Mouse (Mus musculus) forebrain, embryonic 11.5 days (tissue): Measurements from ENCODE around the gene Tspan32. TPM values are rescaled to one million over a fixed set of nuclear protein-coding genes. Genes with fewer than 3 reads are reported as not detected.

ENCODE experiments used
- ATAC-seq: fragments of 200-750 bp; cut with Nextera tagmentation; replicated peaks from 2 replicates; pipeline ENCODE4 v1.8.0; 2017; ENCODE audit warnings: moderate TSS enrichment; ENCODE audit not compliant: low FRiP score
- DNase-seq: peaks from one replicate; pipeline ENCODE4 v3.0.0-alpha.2; 2017; ENCODE audit warnings: low spot score
- H3K27ac ChIP-seq: fragments of 300-500 bp; sonication (generic); 2 replicates; pipeline ENCODE4 v1.5.1; 2014; ENCODE audit warnings: low read depth, low read length
- H3K27me3 ChIP-seq: fragments of 300-500 bp; sonication (generic); 2 replicates; pipeline ENCODE4 v1.6.1; 2014; ENCODE audit warnings: mild to moderate bottlenecking, low read length, mixed read lengths; ENCODE audit not compliant: control insufficient read depth, insufficient read depth
- H3K36me3 ChIP-seq: fragments of 300-500 bp; sonication (generic); 2 replicates; pipeline ENCODE4 v1.6.1; 2014; ENCODE audit warnings: mild to moderate bottlenecking, low read length, moderate library complexity, mixed read lengths; ENCODE audit not compliant: control insufficient read depth, insufficient read depth
- H3K4me1 ChIP-seq: fragments of 300-500 bp; sonication (generic); replicated peaks from 2 replicates; pipeline ENCODE4 v1.6.1; 2014; ENCODE audit warnings: low read length, mixed read lengths; ENCODE audit not compliant: control insufficient read depth, insufficient read depth
- H3K4me2 ChIP-seq: fragments of 300-500 bp; sonication (generic); 2 replicates; pipeline ENCODE4 v1.6.1; 2014; ENCODE audit warnings: low read depth, mild to moderate bottlenecking, low read length, moderate library complexity, mixed read lengths; ENCODE audit not compliant: severe bottlenecking
- H3K4me3 ChIP-seq: fragments of 300-500 bp; sonication (generic); 2 replicates; pipeline ENCODE4 v1.5.1; 2014; ENCODE audit warnings: low read depth, low read length
- H3K9ac ChIP-seq: fragments of 300-500 bp; sonication (generic); 2 replicates; pipeline ENCODE4 v1.6.1; 2014; ENCODE audit warnings: low read length
- H3K9me3 ChIP-seq: fragments of 300-500 bp; sonication (generic); 2 replicates; pipeline ENCODE4 v1.6.1; 2016; ENCODE audit warnings: low read length, mixed read lengths; ENCODE audit not compliant: control insufficient read depth
- WGBS: fragments of 180-500 bp; shearing (Covaris S2); extraction: QIAGEN DNeasy Blood & Tissue Kit; methylation state at CpG from one replicate; pipeline ENCODE4 v1.1.7; 2014; 5-methylcytosine and 5-hydroxymethylcytosine counted together
- polyA plus RNA-seq: library from polyadenylated mRNA; unstranded; fragments of >200 nt; fragmentation: Nextera tagmentation; extraction: Ambion mirVana; gene quantifications from 2 replicates; pipeline ENCODE4 v1.2.1, GENCODE M21; 2014

Tspan32 gene
- polyA plus RNA-seq, 1 experiment from 2014 or later = 5.3 TPM

GRCm38 (mm10) chr7:143062704-143063103 is 57.9 kb downstream of the Tspan32 start:
- ATAC-seq (no peak), DNase-seq (no peak)
- no peak overlapping the region for H3K27ac ChIP-seq
- H3K9ac ChIP-seq = no peak overlapping the region
- 91% methylated on average over 2 of the region's 2 CpGs for WGBS
- H3K4me1 ChIP-seq = no peaks in the 10 kb centered on the region
- no peak overlapping the region for H3K4me2 ChIP-seq
- H3K27me3 ChIP-seq = no peaks in the 10 kb centered on the region
- no peak overlapping the region for H3K4me3 ChIP-seq
- no peaks in the 10 kb centered on the region for H3K9me3 ChIP-seq
- peaks cover 6% of the 10 kb centered on the region; the same call in 1 of the 2 replicates for H3K36me3 ChIP-seq

GRCm38 (mm10) chr7:143064226-143064625 is 59.4 kb downstream of the Tspan32 start:
- H3K9ac ChIP-seq = no peak overlapping the region
- no peak overlapping the region for H3K4me2 ChIP-seq
- H3K36me3 ChIP-seq = peaks cover 6% of the 10 kb centered on the region; the same call in 1 of the 2 replicates
- H3K4me3 ChIP-seq = no peak overlapping the region
- 66% methylated on average over 6 of the region's 6 CpGs for WGBS
- ATAC-seq (no peak), DNase-seq (no peak)
- no peaks in the 10 kb centered on the region for H3K27me3 ChIP-seq
- H3K4me1 ChIP-seq = no peaks in the 10 kb centered on the region; the same call in 1 of the 2 replicates
- H3K9me3 ChIP-seq = no peaks in the 10 kb centered on the region
- H3K27ac ChIP-seq = no peak overlapping the region

- Histone ChIP-seq H3K27me3 (no peaks in the 10 kb centered on the region), H3K9me3 (no peaks in the 10 kb centered on the region), H3K4me2 (no peak overlapping the region), H3K4me1 (peaks cover 8% of the 10 kb centered on the region; the same call in 1 of the 2 replicates), H3K36me3 (peaks cover 6% of the 10 kb centered on the region; the same call in 1 of the 2 replicates), H3K27ac (no peak overlapping the region), H3K9ac (no peak overlapping the region), H3K4me3 (no peak overlapping the region)
- no peak for ATAC-seq
- DNase-seq = no peak
- 97% methylated on average over 2 of the region's 2 CpGs for WGBS
Observed at GRCm38 (mm10) chr7:143065692-143066091, 60.8 kb downstream of the Tspan32 start.

GRCm38 (mm10) chr7:143067469-143067868 is 62.6 kb downstream of the Tspan32 start:
- no peak overlapping the region for H3K9ac ChIP-seq
- no peak overlapping the region for H3K4me2 ChIP-seq
- DNase-seq (no peak), ATAC-seq (no peak)
- no peaks in the 10 kb centered on the region for H3K9me3 ChIP-seq
- no peak overlapping the region for H3K27ac ChIP-seq
- WGBS = 90% methylated on average over 2 of the region's 2 CpGs
- peaks cover 10% of the 10 kb centered on the region; the same call in 1 of the 2 replicates for H3K4me1 ChIP-seq
- H3K27me3 ChIP-seq = no peaks in the 10 kb centered on the region
- H3K4me3 ChIP-seq = no peak overlapping the region
- H3K36me3 ChIP-seq = peaks cover 5% of the 10 kb centered on the region; the same call in 1 of the 2 replicates

- 81% methylated on average over 3 of the region's 3 CpGs for WGBS
- Histone ChIP-seq H3K36me3 (peaks cover 3% of the 10 kb centered on the region; the same call in 1 of the 2 replicates), H3K27ac (peak overlapping the region; percentile 69), H3K9ac (no peak overlapping the region; the same call in 1 of the 2 replicates), H3K4me3 (no peak overlapping the region; the same call in 1 of the 2 replicates), H3K9me3 (no peaks in the 10 kb centered on the region), H3K27me3 (no peaks in the 10 kb centered on the region), H3K4me2 (peak overlapping the region; percentile 77; the same call in 1 of the 2 replicates), H3K4me1 (peaks cover 10% of the 10 kb centered on the region; the same call in 1 of the 2 replicates)
- DNase-seq (no peak), ATAC-seq (no peak)
Observed at GRCm38 (mm10) chr7:143067897-143068296, 63.1 kb downstream of the Tspan32 start.

- Histone ChIP-seq H3K4me2 (peak overlapping the region; percentile 77), H3K9ac (peak overlapping the region; percentile 60), H3K36me3 (peaks cover 3% of the 10 kb centered on the region; the same call in 1 of the 2 replicates), H3K27me3 (no peaks in the 10 kb centered on the region), H3K27ac (peak overlapping the region; percentile 69), H3K4me1 (peaks cover 10% of the 10 kb centered on the region; the same call in 1 of the 2 replicates), H3K9me3 (no peaks in the 10 kb centered on the region), H3K4me3 (peak overlapping the region; percentile 79)
- WGBS = 49% methylated on average over 13 of the region's 13 CpGs
- ATAC-seq = peak; percentile 6
- peak; percentile 66 for DNase-seq
Observed at GRCm38 (mm10) chr7:143068316-143068881, 63.6 kb downstream of the Tspan32 start.

- DNase-seq (peak; percentile 98), ATAC-seq (peak; percentile 96)
- Histone ChIP-seq H3K4me2 (peak within 1 kb of the TSS; percentile 98), H3K9ac (peak within 1 kb of the TSS; percentile 85), H3K4me3 (peak within 1 kb of the TSS; percentile 79), H3K36me3 (no peaks in the 10 kb centered on the region; the same call in 1 of the 2 replicates), H3K27ac (peak within 1 kb of the TSS; percentile 69), H3K4me1 (peaks cover 10% of the 10 kb centered on the region; the same call in 1 of the 2 replicates), H3K9me3 (no peaks in the 10 kb centered on the region), H3K27me3 (no peaks in the 10 kb centered on the region)
- under 1% methylated on average over 51 of the region's 51 CpGs for WGBS
Observed at GRCm38 (mm10) chr7:143068882-143069591, 64.2 kb downstream of the Tspan32 start, which contains the start of gene Tssc4. Tssc4 (plus strand) TSS chr7:143069249.
